Mouse (Mus musculus) heart, embryonic 16.5 days (tissue): ENCODE measurements at regions not wholly inside any gene's neighbourhood (a gene's known extent, or its start where the extent isn't known, plus 50 kb on each side); places are given as distances from the start of the nearest gene placed in this dataset.

Experiments used
- ATAC-seq: fragments of 200-750 bp; cut with Nextera tagmentation; replicated peaks from 2 replicates; pipeline ENCODE4 v1.8.0; 2017; ENCODE audit warnings: moderate number of reproducible peaks; ENCODE audit not compliant: insufficient read depth, low FRiP score; ENCODE audit errors: extremely low read depth
- H3K27ac ChIP-seq: fragments of 300-500 bp; sonication (generic); 2 replicates; pipeline ENCODE4 v1.5.1; 2014; ENCODE audit warnings: mild to moderate bottlenecking, low read length, control low read depth, moderate library complexity
- H3K27me3 ChIP-seq: fragments of 300-500 bp; sonication (generic); 2 replicates; pipeline ENCODE4 v1.6.1; 2014; ENCODE audit warnings: low read length, mixed read lengths; ENCODE audit not compliant: control insufficient read depth, insufficient read depth
- H3K36me3 ChIP-seq: fragments of 300-500 bp; sonication (generic); 2 replicates; pipeline ENCODE4 v1.6.1; 2014; ENCODE audit not compliant: control insufficient read depth, insufficient read depth
- H3K4me1 ChIP-seq: fragments of 300-500 bp; sonication (generic); 2 replicates; pipeline ENCODE4 v1.6.1; 2014; ENCODE audit warnings: low read length, mixed read lengths; ENCODE audit not compliant: control insufficient read depth, insufficient read depth
- H3K4me2 ChIP-seq: fragments of 300-500 bp; sonication (generic); 2 replicates; pipeline ENCODE4 v1.6.1; 2014; ENCODE audit warnings: low read depth, mild to moderate bottlenecking, control low read depth, low read length
- H3K4me3 ChIP-seq: fragments of 300-500 bp; sonication (generic); 2 replicates; pipeline ENCODE4 v1.5.1; 2014; ENCODE audit warnings: mild to moderate bottlenecking, control low read depth, low read length
- H3K9ac ChIP-seq: fragments of 300-500 bp; sonication (generic); 2 replicates; pipeline ENCODE4 v1.6.1; 2014; ENCODE audit warnings: low read length, control low read depth
- H3K9me3 ChIP-seq: fragments of 300-500 bp; sonication (generic); replicated peaks from 2 replicates; pipeline ENCODE4 v1.6.1; 2016; ENCODE audit warnings: low read length; ENCODE audit not compliant: control insufficient read depth
- WGBS: fragments of 180-500 bp; shearing (Covaris S2); extraction: QIAGEN DNeasy Blood & Tissue Kit; methylation state at CpG from one replicate; pipeline ENCODE4 v1.1.7; 2014; 5-methylcytosine and 5-hydroxymethylcytosine counted together

DNA sequence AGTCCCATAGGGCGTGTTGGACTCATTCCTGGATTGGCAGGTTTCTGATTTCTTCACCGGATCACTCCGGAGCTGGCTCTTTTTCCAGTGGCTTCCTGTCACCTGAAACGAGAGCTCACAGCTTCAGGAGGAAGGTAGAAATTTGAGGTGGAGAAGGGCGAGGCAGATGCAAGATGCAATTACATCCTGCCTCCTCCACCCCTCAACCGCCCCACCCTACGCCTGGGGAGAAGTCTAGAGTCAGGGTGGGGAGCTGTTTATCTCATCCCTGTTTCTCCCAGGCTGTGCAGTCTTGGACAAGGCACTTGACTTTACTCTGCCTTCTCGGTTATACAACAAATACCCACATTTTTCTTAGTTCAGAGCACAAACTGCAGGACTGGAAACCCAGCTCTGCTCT is 302.8 kb upstream of the Klf3 start:
- no peaks in the 10 kb centered on the region for H3K27me3 ChIP-seq
- no peaks in the 10 kb centered on the region for H3K36me3 ChIP-seq
- H3K9ac ChIP-seq: no peak overlapping the region
- no peak overlapping the region for H3K4me3 ChIP-seq
- WGBS: 80% methylated on average over 8 of the region's 8 CpGs
- H3K4me1 ChIP-seq: peaks cover 13% of the 10 kb centered on the region
- 0 out of 2 replicates have a peak, but pooled peaks cover 2% of the 10 kb centered on the region for H3K9me3 ChIP-seq
- ATAC-seq: no peak
- H3K27ac ChIP-seq: no peak overlapping the region
- H3K4me2 ChIP-seq: no peak overlapping the region

DNA sequence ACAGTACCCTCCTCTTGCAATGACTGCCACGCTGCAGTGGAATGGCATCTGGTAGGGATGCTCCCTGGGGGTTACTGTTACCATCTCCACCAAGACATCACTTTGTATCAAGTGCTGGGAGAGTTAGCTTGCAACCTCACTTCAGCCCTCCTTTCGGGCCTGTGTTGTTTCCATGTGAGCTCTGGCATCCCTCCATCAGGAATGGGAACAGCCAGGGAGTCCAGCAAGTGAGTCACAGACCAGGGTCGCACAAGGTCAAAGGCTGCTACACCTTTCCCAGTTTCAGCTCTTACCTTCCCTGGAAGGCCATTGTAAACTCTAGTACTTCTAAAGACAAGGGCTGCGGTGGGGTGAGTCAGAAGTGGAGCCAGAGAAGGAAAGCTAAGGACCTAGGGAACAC is 302.3 kb upstream of the Klf3 start:
- 0 out of 2 replicates have a peak, but pooled peaks cover 2% of the 10 kb centered on the region for H3K9me3 ChIP-seq
- peaks cover 13% of the 10 kb centered on the region for H3K4me1 ChIP-seq
- H3K9ac ChIP-seq: no peak overlapping the region
- 77% methylated on average over 4 of the region's 4 CpGs for WGBS
- no peak overlapping the region for H3K4me3 ChIP-seq
- H3K27me3 ChIP-seq: no peaks in the 10 kb centered on the region
- ATAC-seq: no peak
- no peak overlapping the region for H3K27ac ChIP-seq
- no peaks in the 10 kb centered on the region for H3K36me3 ChIP-seq
- no peak overlapping the region for H3K4me2 ChIP-seq

DNA sequence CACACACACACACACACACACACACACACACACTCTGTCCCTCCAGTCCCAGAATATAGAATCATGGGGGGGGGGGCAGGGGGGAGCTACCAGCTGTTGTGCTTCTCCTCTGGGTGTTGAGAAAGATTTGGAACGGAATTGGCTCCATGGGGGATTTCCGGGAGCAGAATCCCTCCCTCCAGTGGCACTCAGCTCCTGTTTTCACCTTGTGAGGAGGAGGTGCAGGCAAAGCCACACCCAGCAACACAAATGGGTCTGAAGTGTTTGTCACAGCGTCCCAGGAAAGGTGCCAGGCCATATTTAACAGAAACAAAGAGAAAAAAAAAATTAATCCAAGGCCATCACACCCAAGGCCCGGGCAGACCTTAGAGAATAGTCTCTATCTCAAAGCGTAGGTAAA is 301.4 kb upstream of the Klf3 start:
- ATAC-seq: no peak
- Histone ChIP-seq H3K4me3 (no peak overlapping the region), H3K27me3 (no peaks in the 10 kb centered on the region), H3K4me1 (peaks cover 18% of the 10 kb centered on the region), H3K4me2 (no peak overlapping the region), H3K27ac (no peak overlapping the region), H3K9ac (no peak overlapping the region), H3K9me3 (0 out of 2 replicates have a peak, but pooled peaks cover 2% of the 10 kb centered on the region), H3K36me3 (no peaks in the 10 kb centered on the region)
- WGBS: 66% methylated on average over 5 of the region's 5 CpGs

DNA sequence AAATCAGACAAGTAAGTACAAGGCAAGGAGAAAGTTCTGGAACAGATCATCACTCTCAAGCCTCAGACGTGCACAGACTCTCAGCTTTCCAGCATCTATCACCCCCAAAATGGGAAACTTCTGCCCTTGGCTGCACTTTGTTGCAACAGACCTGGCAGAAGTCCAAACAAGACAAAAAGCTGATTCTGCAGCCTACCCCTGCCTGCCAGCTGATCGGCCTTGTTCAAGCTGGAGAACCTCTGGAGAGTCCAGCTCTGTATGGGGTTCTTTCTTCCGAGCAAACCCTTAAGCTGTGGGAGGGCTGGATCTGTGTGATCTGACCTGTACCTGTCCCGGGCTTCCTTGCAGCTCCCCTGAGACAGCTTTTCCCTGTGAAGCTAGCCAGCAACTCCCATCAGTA is 299.7 kb upstream of the Klf3 start:
- no peak; the same call in 1 of the 2 replicates for ATAC-seq
- H3K4me3 ChIP-seq: no peak overlapping the region
- no peak overlapping the region for H3K4me2 ChIP-seq
- H3K9ac ChIP-seq: 0 out of 2 replicates have a peak overlapping the region, but pooled peaks have one; percentile 41
- H3K27me3 ChIP-seq: no peaks in the 10 kb centered on the region
- peak overlapping the region; percentile 45 for H3K27ac ChIP-seq
- 23% methylated on average over 4 of the region's 4 CpGs for WGBS
- H3K4me1 ChIP-seq: peaks cover 18% of the 10 kb centered on the region
- no peaks in the 10 kb centered on the region for H3K9me3 ChIP-seq
- H3K36me3 ChIP-seq: no peaks in the 10 kb centered on the region

DNA sequence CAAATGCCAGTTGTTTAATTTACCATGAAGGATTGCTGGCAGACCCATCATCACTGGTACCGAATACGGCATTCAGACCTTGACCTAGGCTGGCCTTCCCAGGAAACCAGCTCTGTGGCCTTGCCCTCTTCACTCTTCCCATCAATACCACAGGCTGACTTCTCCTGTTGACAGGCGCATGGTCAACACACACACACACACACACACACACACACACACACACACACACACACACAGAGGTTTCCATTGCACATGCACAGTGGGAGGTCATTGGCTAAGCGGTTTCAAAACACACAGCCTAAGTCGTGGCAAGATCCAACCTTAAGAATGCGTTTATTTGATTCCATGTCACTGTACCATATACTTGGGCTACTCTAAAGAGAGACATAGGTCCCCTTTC is 298.7 kb upstream of the Klf3 start:
- no peak for ATAC-seq
- H3K27ac ChIP-seq: peak overlapping the region; percentile 79; the same call in 1 of the 2 replicates
- H3K27me3 ChIP-seq: no peaks in the 10 kb centered on the region
- peak overlapping the region; percentile 64; the same call in 1 of the 2 replicates for H3K9ac ChIP-seq
- H3K4me3 ChIP-seq: no peak overlapping the region
- H3K36me3 ChIP-seq: no peaks in the 10 kb centered on the region
- H3K9me3 ChIP-seq: no peaks in the 10 kb centered on the region
- H3K4me1 ChIP-seq: peaks cover 18% of the 10 kb centered on the region
- WGBS: 70% methylated on average over 6 of the region's 6 CpGs
- no peak overlapping the region for H3K4me2 ChIP-seq

DNA sequence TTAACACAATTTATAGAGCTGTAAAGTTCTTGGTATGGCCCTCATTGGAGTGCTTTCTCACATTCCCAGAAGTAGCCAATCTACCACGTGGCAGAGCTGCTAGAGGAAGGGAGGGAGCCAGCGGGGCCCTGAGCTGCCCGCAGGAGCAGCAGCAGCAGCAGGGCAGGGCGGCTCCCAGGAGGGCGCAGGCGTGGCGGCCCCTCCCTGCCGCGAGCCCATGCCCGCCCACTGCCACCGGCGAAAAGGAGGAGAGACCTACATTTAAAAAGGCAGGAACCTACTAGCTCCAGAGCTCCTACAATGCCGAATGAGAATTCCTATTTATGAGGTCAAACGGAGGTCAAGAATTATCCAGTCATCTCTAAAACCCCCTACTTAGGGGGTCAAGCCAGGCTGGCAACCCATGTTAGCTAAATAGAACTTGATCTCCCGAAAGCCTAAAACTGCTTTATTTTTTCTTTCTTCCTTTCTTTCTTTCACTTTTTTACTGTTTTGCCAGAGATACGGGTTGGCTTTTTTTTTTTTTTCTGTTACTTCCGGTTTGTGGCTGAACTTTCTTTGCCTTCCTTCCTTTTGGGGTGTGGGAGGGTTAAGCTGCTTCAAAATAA is 297.9 kb upstream of the Klf3 start:
- H3K27me3 ChIP-seq: no peaks in the 10 kb centered on the region
- no peaks in the 10 kb centered on the region for H3K9me3 ChIP-seq
- peak overlapping the region; percentile 49 for H3K4me3 ChIP-seq
- ATAC-seq: peak; percentile 87
- peak overlapping the region; percentile 79 for H3K27ac ChIP-seq
- H3K4me1 ChIP-seq: peaks cover 18% of the 10 kb centered on the region
- peak overlapping the region; percentile 64 for H3K9ac ChIP-seq
- H3K36me3 ChIP-seq: no peaks in the 10 kb centered on the region
- WGBS: 2% methylated on average over 17 of the region's 17 CpGs
- peak overlapping the region; percentile 61 for H3K4me2 ChIP-seq

DNA sequence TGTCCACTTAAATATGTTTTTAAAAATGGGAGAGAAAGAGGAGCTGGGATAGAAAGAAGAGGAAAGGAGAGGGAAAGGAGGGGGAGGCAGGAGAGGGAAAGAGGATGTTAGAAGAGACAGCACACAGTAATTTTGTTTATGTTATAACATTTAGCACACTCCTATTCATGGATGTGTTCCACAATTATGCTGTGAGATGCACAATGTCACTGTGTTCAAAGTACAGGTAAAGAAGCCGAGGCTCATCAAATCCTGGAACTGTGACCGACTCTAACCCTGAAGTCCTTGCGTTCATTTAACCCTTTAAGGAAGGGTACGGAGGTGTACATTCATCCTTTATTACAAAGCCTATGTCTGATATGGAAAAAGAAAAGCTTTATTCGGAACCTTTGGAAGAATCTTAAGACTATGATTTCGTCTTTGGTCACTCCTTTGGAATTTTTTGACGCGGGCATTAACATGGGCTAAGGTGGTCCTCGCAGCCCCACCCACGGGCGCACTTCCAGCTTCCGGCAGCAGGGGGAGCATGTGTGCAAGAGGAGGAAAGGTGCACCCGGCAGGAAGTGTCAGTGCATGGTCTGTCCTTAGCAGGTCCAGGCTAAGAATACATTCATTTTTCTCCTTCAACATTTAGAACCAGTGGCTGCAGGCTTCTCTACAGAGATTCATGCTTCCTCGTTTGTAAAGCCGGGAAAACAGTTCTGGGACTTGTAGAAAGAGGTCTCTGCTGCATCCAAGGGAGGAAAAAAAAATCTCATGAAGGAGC is 297.2 kb upstream of the Klf3 start:
- Histone ChIP-seq H3K27me3 (no peaks in the 10 kb centered on the region), H3K9ac (peak overlapping the region; percentile 64)
- 2% methylated on average over 15 of the region's 15 CpGs for WGBS

DNA sequence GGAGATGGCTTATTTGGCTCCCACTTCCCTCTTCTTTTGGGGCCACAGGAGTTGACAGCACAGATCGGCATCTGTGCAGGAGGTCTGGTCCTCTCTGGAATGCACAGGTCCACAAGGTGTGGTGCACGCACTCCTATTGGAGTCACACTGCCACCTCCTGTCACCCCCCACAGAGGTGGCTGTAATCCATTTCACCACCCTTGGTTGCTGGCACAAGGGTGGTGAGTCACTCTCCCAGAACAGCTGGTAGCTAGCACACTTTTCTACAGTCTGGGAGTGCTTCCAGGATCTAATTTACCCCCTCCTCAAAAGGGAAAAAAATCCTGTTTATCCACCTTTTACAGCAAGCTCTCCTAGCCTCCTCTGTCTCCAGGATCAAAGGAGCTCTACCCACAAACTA is 294.6 kb upstream of the Klf3 start:
- no peak for ATAC-seq
- Histone ChIP-seq H3K36me3 (no peaks in the 10 kb centered on the region), H3K9me3 (no peaks in the 10 kb centered on the region), H3K27ac (no peak overlapping the region), H3K4me1 (peaks cover 15% of the 10 kb centered on the region), H3K27me3 (no peaks in the 10 kb centered on the region), H3K4me3 (no peak overlapping the region), H3K4me2 (no peak overlapping the region), H3K9ac (no peak overlapping the region)
- WGBS: 52% methylated on average over 2 of the region's 2 CpGs

More for the DNA sequence above, 297.2 kb upstream of the Klf3 start:
- H3K27ac ChIP-seq: peak overlapping the region; percentile 79
- H3K9me3 ChIP-seq: no peaks in the 10 kb centered on the region
- ATAC-seq: peak; percentile 53
- H3K4me2 ChIP-seq: peak overlapping the region; percentile 61
- peaks cover 18% of the 10 kb centered on the region for H3K4me1 ChIP-seq
- H3K36me3 ChIP-seq: no peaks in the 10 kb centered on the region
- H3K4me3 ChIP-seq: peak overlapping the region; percentile 49
